Comparison of ENCODE assay signal across 8 mouse cellular contexts in genomic region chr4:131873293-131874168, GRCm38 (mm10). TPM values are rescaled to one million over a fixed set of nuclear protein-coding genes. Genes with fewer than 3 reads are reported as not detected.
DNase-seq lines count a peak whose midpoint lies in the region; ATAC-seq and TF ChIP-seq lines count a peak whose summit lies in the region.

Gene Srsf4 (plus strand): TSS chr4:131873617.

- H3K4me2 ChIP-seq in forebrain, postnatal 0 days (ENCODE audit: low read depth) = peak within 1 kb of the TSS; percentile 79
- H3K4me2 ChIP-seq in lung, embryonic 15.5 days = peak within 1 kb of the TSS; percentile 65

- peak; percentile 86 for ATAC-seq in G1E (ENCODE audit: extremely low read depth, insufficient number of reproducible peaks, low FRiP score, poor library complexity, severe bottlenecking)
- peak; percentile 97 for ATAC-seq in forebrain, postnatal 0 days
- peak; percentile 98 for ATAC-seq in lung, embryonic 15.5 days (ENCODE audit: borderline replicate concordance, extremely low read depth, low FRiP score, low TSS enrichment)

- H3K36me3 ChIP-seq in G1E (replicated peaks) = peaks cover 47% of the 10 kb centered on the region
- no peaks in the 10 kb centered on the region for H3K36me3 ChIP-seq in forebrain, postnatal 0 days (ENCODE audit: insufficient read depth)
- H3K36me3 ChIP-seq in lung, embryonic 15.5 days = no peaks in the 10 kb centered on the region

- TF ChIP-seq CTCF in G1E (IDR thresholded peaks at IDR 0.05; ENCODE audit: low read depth, low read length) = no peak
- TF ChIP-seq CTCF in forebrain, postnatal 0 days (IDR thresholded peaks at IDR 0.05; ENCODE audit: low read depth) = no peak

- DNase-seq in G1E (ENCODE audit: low spot score) = peak; percentile 98
- DNase-seq in cerebellum, adult 18-20 months = peak; percentile 91 to 95
- peak; percentile 99 for DNase-seq in forebrain, postnatal 0 days
- DNase-seq in heart, postnatal 4 days = peak; percentile 95
- peak; percentile 89 for DNase-seq in layer of hippocampus, adult 8-10 months (ENCODE audit: low spot score in 2 of 2)
- peak; percentile 91 for DNase-seq in ovary, adult 18-20 months (ENCODE audit: low spot score)
- peak; percentile 98 for DNase-seq in thymus, postnatal 0 days (ENCODE audit: low spot score)

- peak within 1 kb of the TSS; percentile 88 for H3K4me3 ChIP-seq in G1E (ENCODE audit: low read depth, low read length)
- H3K4me3 ChIP-seq in forebrain, postnatal 0 days (ENCODE audit: low read depth, low read length) = peak within 1 kb of the TSS; percentile 92
- peak within 1 kb of the TSS; percentile 98 for H3K4me3 ChIP-seq in lung, embryonic 15.5 days

- under 1% methylated on average over 88 of the region's 116 CpGs for WGBS in forebrain, postnatal 0 days
- 2% methylated on average over 64 of the region's 116 CpGs for WGBS in lung, embryonic 15.5 days

- no peaks in the 10 kb centered on the region for H3K9me3 ChIP-seq in G1E (replicated peaks)
- no peaks in the 10 kb centered on the region for H3K9me3 ChIP-seq in forebrain, postnatal 0 days (ENCODE audit: low read length)
- no peaks in the 10 kb centered on the region for H3K9me3 ChIP-seq in lung, embryonic 15.5 days

- H3K4me1 ChIP-seq in G1E (ENCODE audit: insufficient read depth, low read depth, low read length) = peaks cover 41% of the 10 kb centered on the region
- H3K4me1 ChIP-seq in forebrain, postnatal 0 days (ENCODE audit: insufficient read depth) = peaks cover 22% of the 10 kb centered on the region
- peaks cover 37% of the 10 kb centered on the region for H3K4me1 ChIP-seq in lung, embryonic 15.5 days

- peak within 1 kb of the TSS; percentile 99 for H3K27ac ChIP-seq in forebrain, postnatal 0 days (ENCODE audit: low read depth, low read length)
- H3K27ac ChIP-seq in lung, embryonic 15.5 days = peak within 1 kb of the TSS; percentile 100

- no peaks in the 10 kb centered on the region for H3K27me3 ChIP-seq in G1E (ENCODE audit: insufficient read depth, low read length)
- H3K27me3 ChIP-seq in forebrain, postnatal 0 days (ENCODE audit: insufficient read depth, low read length) = no peaks in the 10 kb centered on the region
- H3K27me3 ChIP-seq in lung, embryonic 15.5 days = no peaks in the 10 kb centered on the region

- peak within 1 kb of the TSS; percentile 99 for H3K9ac ChIP-seq in forebrain, postnatal 0 days
- H3K9ac ChIP-seq in lung, embryonic 15.5 days = peak within 1 kb of the TSS; percentile 100

RNA-seq across cellular contexts. Expression of gene Srsf4, which starts in this region (rescaled TPM):
- total RNA-seq in G1E (2014; fragmentation: Nextera tagmentation) (44.8 and 53.1 TPM in 2 replicates), G1E (2017) (33.9 and 60.3 TPM in 2 replicates)
- polyA plus RNA-seq in G1E (2012) = 153 and 156 TPM in 2 replicates
- total RNA-seq in forebrain, postnatal 0 days (2014; rRNA removed) = 28.2 and 49.4 TPM in 2 replicates
- polyA plus RNA-seq in forebrain, postnatal 0 days (2015; fragmentation: Nextera tagmentation; extraction: Ambion mirVana) = 81.3 and 99.7 TPM in 2 replicates
- total RNA-seq in heart, postnatal 4 days (2021) = 10 to 100 TPM; 73.2 to 76.8 TPM
- total RNA-seq in layer of hippocampus, adult 8-10 months (2022) = 10 to 100 TPM; 62.6 to 72.1 (median 65.8) TPM
- 117 and 119 TPM in 2 replicates for polyA plus RNA-seq in lung, embryonic 15.5 days (2015; fragmentation: Nextera tagmentation; extraction: Ambion mirVana)
- polyA plus RNA-seq in thymus, postnatal 0 days (2015; fragmentation: Nextera tagmentation; extraction: Ambion mirVana) = 119 and 123 TPM in 2 replicates

Comparison
In these comparisons a context has a peak if more than half of its experiments do, and no peak if none do; other contexts are left out.
1. Peak in every context shown above with its lines: DNase-seq, ATAC-seq, H3K4me3 ChIP-seq and H3K27ac ChIP-seq.